Mouse (Mus musculus): ENCODE measurements around the gene Slc29a4. TPM values are rescaled to one million over a fixed set of nuclear protein-coding genes. Genes with fewer than 3 reads are reported as not detected.

Slc29a4 gene
- polyA plus RNA-seq, 1 experiment from 2014 or later, result 6.9 TPM

- no peak for ATAC-seq
- WGBS, result 85% methylated on average over 11 of the region's 11 CpGs
- H3K36me3 ChIP-seq (ENCODE audit: control insufficient read depth, insufficient read depth, low read length), result peaks cover 21% of the 10 kb centered on the region
Measured at GRCm38 (mm10) chr5:142668556-142669263, 23.6 kb upstream of the Slc29a4 start.

GRCm38 (mm10) chr5:142669726-142670125 lies 22.6 kb upstream of the Slc29a4 start:
- ATAC-seq, result no peak
- 84% methylated on average over 7 of the region's 7 CpGs for WGBS

More at GRCm38 (mm10) chr5:142668556-142669263, 23.6 kb upstream of the Slc29a4 start:
- no peak overlapping the region for H3K9ac ChIP-seq (ENCODE audit: low read depth, low read length)
- no peaks in the 10 kb centered on the region for H3K27me3 ChIP-seq (replicated peaks; ENCODE audit: control insufficient read depth, insufficient read depth, low read length)
- no peak overlapping the region for H3K4me2 ChIP-seq (ENCODE audit: low read depth, low read length)
- no peak overlapping the region for H3K27ac ChIP-seq (ENCODE audit: low read length)
- H3K9me3 ChIP-seq (ENCODE audit: control insufficient read depth, low read length), result no peaks in the 10 kb centered on the region
- no peaks in the 10 kb centered on the region for H3K4me1 ChIP-seq (ENCODE audit: control insufficient read depth, insufficient read depth, low read length)
- no peak overlapping the region for H3K4me3 ChIP-seq (ENCODE audit: low read length)

GRCm38 (mm10) chr5:142673082-142673481 lies 19.2 kb upstream of the Slc29a4 start:
- Histone ChIP-seq H3K4me2 (ENCODE audit: low read depth, low read length) (no peak overlapping the region), H3K36me3 (ENCODE audit: control insufficient read depth, insufficient read depth, low read length) (no peaks in the 10 kb centered on the region; the same call in 1 of the 2 replicates), H3K9ac (ENCODE audit: low read depth, low read length) (no peak overlapping the region), H3K9me3 (ENCODE audit: control insufficient read depth, low read length) (no peaks in the 10 kb centered on the region), H3K4me3 (ENCODE audit: low read length) (no peak overlapping the region), H3K4me1 (ENCODE audit: control insufficient read depth, insufficient read depth, low read length) (no peaks in the 10 kb centered on the region), H3K27ac (ENCODE audit: low read length) (no peak overlapping the region), H3K27me3 (replicated peaks; ENCODE audit: control insufficient read depth, insufficient read depth, low read length) (no peaks in the 10 kb centered on the region)
- 0 out of 2 replicates have a peak, but pooled peaks have one; percentile 33 for ATAC-seq
- WGBS, result 25% methylated on average over 5 of the region's 5 CpGs

More at GRCm38 (mm10) chr5:142669726-142670125, 22.6 kb upstream of the Slc29a4 start:
- Histone ChIP-seq H3K4me3 (ENCODE audit: low read length) (no peak overlapping the region), H3K27ac (ENCODE audit: low read length) (no peak overlapping the region), H3K36me3 (ENCODE audit: control insufficient read depth, insufficient read depth, low read length) (peaks cover 16% of the 10 kb centered on the region), H3K9me3 (ENCODE audit: control insufficient read depth, low read length) (no peaks in the 10 kb centered on the region), H3K9ac (ENCODE audit: low read depth, low read length) (no peak overlapping the region), H3K4me2 (ENCODE audit: low read depth, low read length) (no peak overlapping the region), H3K27me3 (replicated peaks; ENCODE audit: control insufficient read depth, insufficient read depth, low read length) (no peaks in the 10 kb centered on the region), H3K4me1 (ENCODE audit: control insufficient read depth, insufficient read depth, low read length) (no peaks in the 10 kb centered on the region)

GRCm38 (mm10) chr5:142678141-142678571 lies 14.2 kb upstream of the Slc29a4 start:
- Histone ChIP-seq H3K27me3 (replicated peaks; ENCODE audit: control insufficient read depth, insufficient read depth, low read length) (no peaks in the 10 kb centered on the region), H3K4me3 (ENCODE audit: low read length) (no peak overlapping the region), H3K4me1 (ENCODE audit: control insufficient read depth, insufficient read depth, low read length) (no peaks in the 10 kb centered on the region), H3K27ac (ENCODE audit: low read length) (no peak overlapping the region), H3K4me2 (ENCODE audit: low read depth, low read length) (no peak overlapping the region), H3K36me3 (ENCODE audit: control insufficient read depth, insufficient read depth, low read length) (no peaks in the 10 kb centered on the region), H3K9me3 (ENCODE audit: control insufficient read depth, low read length) (no peaks in the 10 kb centered on the region), H3K9ac (ENCODE audit: low read depth, low read length) (no peak overlapping the region)
- whole genome bisulfite sequencing, result 51% methylated on average over 7 of the region's 7 CpGs
- ATAC-seq, result no peak

GRCm38 (mm10) chr5:142679065-142679464 lies 13.2 kb upstream of the Slc29a4 start:
- H3K9ac ChIP-seq (ENCODE audit: low read depth, low read length), result no peak overlapping the region
- no peak overlapping the region for H3K4me3 ChIP-seq (ENCODE audit: low read length)
- H3K4me2 ChIP-seq (ENCODE audit: low read depth, low read length), result no peak overlapping the region
- no peaks in the 10 kb centered on the region for H3K4me1 ChIP-seq (ENCODE audit: control insufficient read depth, insufficient read depth, low read length)
- ATAC-seq, result no peak
- 88% methylated on average over 1 of the region's 1 CpGs for WGBS
- no peaks in the 10 kb centered on the region for H3K9me3 ChIP-seq (ENCODE audit: control insufficient read depth, low read length)
- no peaks in the 10 kb centered on the region for H3K36me3 ChIP-seq (ENCODE audit: control insufficient read depth, insufficient read depth, low read length)
- H3K27me3 ChIP-seq (replicated peaks; ENCODE audit: control insufficient read depth, insufficient read depth, low read length), result no peaks in the 10 kb centered on the region
- H3K27ac ChIP-seq (ENCODE audit: low read length), result no peak overlapping the region

GRCm38 (mm10) chr5:142681911-142682310 lies 10.4 kb upstream of the Slc29a4 start:
- H3K27ac ChIP-seq (ENCODE audit: low read length), result no peak overlapping the region
- no peaks in the 10 kb centered on the region for H3K36me3 ChIP-seq (ENCODE audit: control insufficient read depth, insufficient read depth, low read length)
- no peak overlapping the region for H3K9ac ChIP-seq (ENCODE audit: low read depth, low read length)
- ATAC-seq, result no peak
- no peaks in the 10 kb centered on the region for H3K27me3 ChIP-seq (replicated peaks; ENCODE audit: control insufficient read depth, insufficient read depth, low read length)
- H3K4me1 ChIP-seq (ENCODE audit: control insufficient read depth, insufficient read depth, low read length), result no peaks in the 10 kb centered on the region
- H3K4me2 ChIP-seq (ENCODE audit: low read depth, low read length), result no peak overlapping the region
- no peak overlapping the region for H3K4me3 ChIP-seq (ENCODE audit: low read length)
- WGBS, result 74% methylated on average over 3 of the region's 3 CpGs
- no peaks in the 10 kb centered on the region for H3K9me3 ChIP-seq (ENCODE audit: control insufficient read depth, low read length)

GRCm38 (mm10) chr5:142682529-142682928 lies 9.8 kb upstream of the Slc29a4 start:
- Histone ChIP-seq H3K9me3 (ENCODE audit: control insufficient read depth, low read length) (no peaks in the 10 kb centered on the region), H3K27ac (ENCODE audit: low read length) (no peak overlapping the region), H3K4me3 (ENCODE audit: low read length) (no peak overlapping the region), H3K4me2 (ENCODE audit: low read depth, low read length) (no peak overlapping the region), H3K9ac (ENCODE audit: low read depth, low read length) (no peak overlapping the region), H3K4me1 (ENCODE audit: control insufficient read depth, insufficient read depth, low read length) (no peaks in the 10 kb centered on the region), H3K27me3 (replicated peaks; ENCODE audit: control insufficient read depth, insufficient read depth, low read length) (no peaks in the 10 kb centered on the region), H3K36me3 (ENCODE audit: control insufficient read depth, insufficient read depth, low read length) (no peaks in the 10 kb centered on the region)
- WGBS, result 90% methylated on average over 5 of the region's 5 CpGs
- ATAC-seq, result no peak

GRCm38 (mm10) chr5:142688866-142689265 lies 3.4 kb upstream of the Slc29a4 start:
- Histone ChIP-seq H3K27ac (ENCODE audit: low read length) (no peak overlapping the region), H3K4me2 (ENCODE audit: low read depth, low read length) (no peak overlapping the region), H3K4me3 (ENCODE audit: low read length) (no peak overlapping the region), H3K4me1 (ENCODE audit: control insufficient read depth, insufficient read depth, low read length) (no peaks in the 10 kb centered on the region), H3K36me3 (ENCODE audit: control insufficient read depth, insufficient read depth, low read length) (no peaks in the 10 kb centered on the region), H3K9ac (ENCODE audit: low read depth, low read length) (no peak overlapping the region), H3K9me3 (ENCODE audit: control insufficient read depth, low read length) (no peaks in the 10 kb centered on the region), H3K27me3 (replicated peaks; ENCODE audit: control insufficient read depth, insufficient read depth, low read length) (no peaks in the 10 kb centered on the region)
- no peak for ATAC-seq
- 46% methylated on average over 6 of the region's 6 CpGs for WGBS

GRCm38 (mm10) chr5:142690343-142690742 lies 2.0 kb upstream of the Slc29a4 start:
- Histone ChIP-seq H3K9me3 (ENCODE audit: control insufficient read depth, low read length) (no peaks in the 10 kb centered on the region), H3K4me1 (ENCODE audit: control insufficient read depth, insufficient read depth, low read length) (no peaks in the 10 kb centered on the region), H3K9ac (ENCODE audit: low read depth, low read length) (no peak overlapping the region), H3K36me3 (ENCODE audit: control insufficient read depth, insufficient read depth, low read length) (no peaks in the 10 kb centered on the region), H3K27me3 (replicated peaks; ENCODE audit: control insufficient read depth, insufficient read depth, low read length) (no peaks in the 10 kb centered on the region), H3K4me3 (ENCODE audit: low read length) (no peak overlapping the region), H3K4me2 (ENCODE audit: low read depth, low read length) (no peak overlapping the region), H3K27ac (ENCODE audit: low read length) (no peak overlapping the region)
- no peak for ATAC-seq
- WGBS, result 77% methylated on average over 3 of the region's 3 CpGs
